Mouse (Mus musculus): Measurements from ENCODE around the gene Cx3cr1. TPM values are rescaled to one million over a fixed set of nuclear protein-coding genes. Genes with fewer than 3 reads are reported as not detected.
A peak's percentile ranks its signal among the peaks of the same experiment; 100 is the strongest.

The Cx3cr1 gene
- polyA plus RNA-seq, 1 experiment from 2014 or later: 3.5 TPM

GRCm38 (mm10) chr9:119994207-119994606, 75.5 kb downstream of the Cx3cr1 start:
- DNase-seq (no peak), ATAC-seq (ENCODE audit: low read depth) (no peak)
- Histone ChIP-seq H3K4me2 (no peak overlapping the region), H3K27ac (no peak overlapping the region), H3K4me1 (replicated peaks) (no peaks in the 10 kb centered on the region), H3K9ac (no peak overlapping the region), H3K9me3 (replicated peaks) (no peaks in the 10 kb centered on the region), H3K27me3 (no peaks in the 10 kb centered on the region), H3K4me3 (replicated peaks) (no peak overlapping the region), H3K36me3 (no peaks in the 10 kb centered on the region)
- 37% methylated on average over 7 of the region's 7 CpGs for WGBS (ENCODE audit: insufficient replicate concordance)

DNA sequence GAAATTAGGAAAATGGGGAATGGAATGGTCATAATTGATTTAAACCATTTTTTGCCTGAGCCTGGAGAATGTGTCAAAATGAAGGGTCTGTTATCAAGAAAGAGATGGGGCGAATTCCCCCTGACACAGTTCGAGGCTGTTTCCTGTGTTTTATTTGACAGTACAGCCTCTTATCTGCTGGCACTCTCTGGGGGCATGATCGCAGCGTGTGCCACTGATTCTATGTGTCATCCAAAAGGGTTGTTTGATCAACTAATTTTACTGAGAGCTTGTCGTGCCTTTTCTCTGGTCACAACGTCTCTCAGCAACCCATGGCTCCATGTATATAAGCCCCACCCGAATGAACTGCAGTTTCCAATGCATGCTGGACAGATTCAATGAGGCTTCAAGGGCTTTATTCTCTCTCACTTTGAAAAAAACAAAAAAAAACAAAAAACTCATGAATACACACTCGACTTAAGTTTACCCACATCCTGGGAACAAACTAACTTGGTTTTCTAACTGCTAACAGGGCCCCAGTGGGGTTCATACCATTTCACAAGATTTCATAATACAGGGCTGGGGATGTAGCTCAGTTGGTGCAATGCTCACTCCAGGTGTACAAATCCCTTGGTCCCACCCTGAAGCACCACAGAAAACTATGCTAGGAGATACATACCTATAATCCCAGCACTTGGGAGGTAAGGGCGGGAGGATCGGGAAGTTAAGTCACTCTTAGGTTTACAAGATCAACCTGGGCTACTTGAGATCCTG, 76.4 kb downstream of the Cx3cr1 start:
- H3K9ac ChIP-seq: no peak overlapping the region
- no peak for ATAC-seq (ENCODE audit: low read depth)
- no peaks in the 10 kb centered on the region for H3K4me1 ChIP-seq (replicated peaks)
- no peaks in the 10 kb centered on the region for H3K36me3 ChIP-seq
- no peak for DNase-seq
- H3K27ac ChIP-seq: no peak overlapping the region
- no peak overlapping the region for H3K4me3 ChIP-seq (replicated peaks)
- no peaks in the 10 kb centered on the region for H3K27me3 ChIP-seq
- H3K9me3 ChIP-seq (replicated peaks): no peaks in the 10 kb centered on the region
- H3K4me2 ChIP-seq: no peak overlapping the region
- 30% methylated on average over 10 of the region's 10 CpGs for WGBS (ENCODE audit: insufficient replicate concordance)

DNA sequence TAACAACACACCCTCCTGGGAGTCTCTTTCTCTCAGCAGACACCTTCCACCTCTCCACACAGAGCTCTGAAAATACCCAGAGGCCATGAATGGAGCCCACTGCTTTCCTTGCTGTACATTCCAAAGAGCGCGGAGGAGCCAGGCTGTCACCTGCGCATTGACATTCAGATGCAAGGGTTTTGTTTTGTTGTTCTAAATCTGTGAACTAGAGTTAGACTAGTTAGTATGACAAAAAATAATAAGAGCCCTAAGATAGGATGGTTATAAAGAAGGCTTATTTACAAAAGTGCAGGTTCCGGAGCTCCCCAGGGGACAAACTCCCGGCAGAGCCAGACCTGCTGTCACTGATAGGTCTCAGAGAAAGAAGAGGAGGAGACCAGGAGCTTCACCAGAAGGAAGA, 78.4 kb downstream of the Cx3cr1 start:
- H3K4me2 ChIP-seq: no peak overlapping the region
- H3K9ac ChIP-seq: no peak overlapping the region
- no peak for DNase-seq
- no peaks in the 10 kb centered on the region for H3K9me3 ChIP-seq (replicated peaks)
- no peak overlapping the region for H3K4me3 ChIP-seq (replicated peaks)
- WGBS (ENCODE audit: insufficient replicate concordance): 43% methylated on average over 5 of the region's 5 CpGs
- H3K27me3 ChIP-seq: no peaks in the 10 kb centered on the region
- no peaks in the 10 kb centered on the region for H3K4me1 ChIP-seq (replicated peaks)
- H3K27ac ChIP-seq: no peak overlapping the region
- H3K36me3 ChIP-seq: no peaks in the 10 kb centered on the region
- no peak for ATAC-seq (ENCODE audit: low read depth)

DNA sequence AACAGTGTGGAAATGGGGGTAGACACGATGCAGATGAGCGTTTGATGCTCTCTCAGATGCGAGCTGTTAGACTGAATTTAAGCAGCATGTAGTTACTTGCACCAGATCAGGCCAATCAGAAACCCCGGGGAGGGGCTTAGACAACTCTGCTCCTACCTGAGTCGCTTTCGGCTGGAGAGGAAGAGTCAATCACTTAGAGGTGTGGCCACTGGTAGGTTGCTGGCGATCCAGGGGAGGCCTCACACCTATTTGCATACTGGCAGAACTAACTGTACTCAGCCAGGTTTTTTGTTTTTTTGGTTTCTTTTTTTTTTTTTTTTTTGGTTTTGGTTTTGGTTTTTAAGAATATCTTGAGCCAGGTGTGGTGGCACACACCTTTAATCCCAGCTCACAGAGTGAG, 81.4 kb downstream of the Cx3cr1 start:
- H3K27ac ChIP-seq: no peak overlapping the region
- no peak overlapping the region for H3K4me3 ChIP-seq (replicated peaks)
- H3K9me3 ChIP-seq (replicated peaks): no peaks in the 10 kb centered on the region
- ATAC-seq (ENCODE audit: low read depth): no peak
- H3K27me3 ChIP-seq: peaks cover 25% of the 10 kb centered on the region
- no peak for DNase-seq
- no peak overlapping the region for H3K4me2 ChIP-seq
- H3K36me3 ChIP-seq: no peaks in the 10 kb centered on the region
- WGBS (ENCODE audit: insufficient replicate concordance): 37% methylated on average over 7 of the region's 7 CpGs
- peaks cover 17% of the 10 kb centered on the region for H3K4me1 ChIP-seq (replicated peaks)
- H3K9ac ChIP-seq: no peak overlapping the region

GRCm38 (mm10) chr9:119985881-119986574, 83.7 kb downstream of the Cx3cr1 start:
- Histone ChIP-seq H3K9me3 (replicated peaks) (no peaks in the 10 kb centered on the region), H3K36me3 (no peaks in the 10 kb centered on the region), H3K4me1 (replicated peaks) (peaks cover 40% of the 10 kb centered on the region), H3K27me3 (peaks cover 42% of the 10 kb centered on the region), H3K4me2 (no peak overlapping the region), H3K9ac (no peak overlapping the region), H3K4me3 (replicated peaks) (no peak overlapping the region), H3K27ac (no peak overlapping the region)
- WGBS (ENCODE audit: insufficient replicate concordance): 71% methylated on average over 10 of the region's 10 CpGs
- ATAC-seq (ENCODE audit: low read depth): no peak
- no peak for DNase-seq

GRCm38 (mm10) chr9:119984536-119985011, 85.1 kb downstream of the Cx3cr1 start, which contains the start of gene Csrnp1:
Csrnp1 (minus strand) TSS chr9:119984658.
- no peak for DNase-seq
- Histone ChIP-seq H3K4me3 (replicated peaks) (peak within 1 kb of the TSS; percentile 68), H3K9ac (peak within 1 kb of the TSS; percentile 73), H3K4me1 (replicated peaks) (peaks cover 53% of the 10 kb centered on the region), H3K4me2 (peak within 1 kb of the TSS; percentile 91), H3K9me3 (replicated peaks) (no peaks in the 10 kb centered on the region), H3K27ac (0 out of 2 replicates have a peak within 1 kb of the TSS, but pooled peaks have one; percentile 11), H3K27me3 (peaks cover 42% of the 10 kb centered on the region), H3K36me3 (no peaks in the 10 kb centered on the region)
- ATAC-seq (ENCODE audit: low read depth): no peak
- WGBS (ENCODE audit: insufficient replicate concordance): 14% methylated on average over 14 of the region's 14 CpGs

- ATAC-seq (ENCODE audit: low read depth): peak; percentile 82
- peaks cover 60% of the 10 kb centered on the region for H3K4me1 ChIP-seq (replicated peaks)
- no peaks in the 10 kb centered on the region for H3K9me3 ChIP-seq (replicated peaks)
- peak overlapping the region; percentile 68 for H3K4me3 ChIP-seq (replicated peaks)
- WGBS (ENCODE audit: insufficient replicate concordance): 2% methylated on average over 79 of the region's 79 CpGs
- 0 out of 2 replicates have a peak overlapping the region, but pooled peaks have one; percentile 11 for H3K27ac ChIP-seq
- no peaks in the 10 kb centered on the region for H3K36me3 ChIP-seq
- H3K9ac ChIP-seq: peak overlapping the region; percentile 73
- DNase-seq: peak; percentile 82
- peak overlapping the region; percentile 91 for H3K4me2 ChIP-seq
- H3K27me3 ChIP-seq: peaks cover 42% of the 10 kb centered on the region
Measured at GRCm38 (mm10) chr9:119983585-119984535, 85.8 kb downstream of the Cx3cr1 start.

DNA sequence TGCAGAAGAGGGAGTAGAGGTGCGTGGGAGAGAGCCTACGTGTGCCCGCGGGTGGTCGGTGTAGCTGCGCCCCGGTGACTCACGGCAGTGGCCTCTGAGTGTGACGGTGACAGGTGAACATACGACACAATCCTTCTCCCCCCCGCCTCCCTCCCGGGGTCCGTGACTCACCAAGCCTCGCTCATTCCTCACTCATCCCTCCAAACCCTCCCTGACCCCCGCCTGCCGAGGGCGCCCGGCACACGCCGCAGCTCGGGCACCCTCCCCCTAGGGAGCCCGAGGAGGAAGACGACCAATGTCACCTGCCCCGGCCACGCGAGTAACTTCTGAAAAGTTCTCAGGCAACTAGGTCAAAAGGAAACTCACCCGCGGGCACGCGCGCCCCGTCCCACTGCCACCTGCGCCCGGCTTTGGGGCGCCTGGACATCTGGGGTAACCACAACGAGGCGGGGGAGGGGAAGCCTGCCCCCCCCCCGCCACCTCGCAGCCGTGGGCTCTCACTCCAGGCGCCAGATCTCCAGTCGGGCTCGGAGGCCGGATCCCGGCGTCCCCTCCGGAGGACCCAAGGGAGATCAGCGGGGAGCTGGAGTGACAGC, 86.6 kb downstream of the Cx3cr1 start:
- under 1% methylated on average over 48 of the region's 48 CpGs for WGBS (ENCODE audit: insufficient replicate concordance)
- Histone ChIP-seq H3K27me3 (peaks cover 42% of the 10 kb centered on the region), H3K9ac (peak overlapping the region; percentile 73), H3K4me2 (peak overlapping the region; percentile 91), H3K36me3 (no peaks in the 10 kb centered on the region), H3K27ac (0 out of 2 replicates have a peak overlapping the region, but pooled peaks have one; percentile 43), H3K4me1 (replicated peaks) (peaks cover 68% of the 10 kb centered on the region), H3K9me3 (replicated peaks) (no peaks in the 10 kb centered on the region), H3K4me3 (replicated peaks) (peak overlapping the region; percentile 68)
- ATAC-seq (ENCODE audit: low read depth) (0 out of 2 replicates have a peak, but pooled peaks have one; percentile 1), DNase-seq (peak; percentile 34)

DNA sequence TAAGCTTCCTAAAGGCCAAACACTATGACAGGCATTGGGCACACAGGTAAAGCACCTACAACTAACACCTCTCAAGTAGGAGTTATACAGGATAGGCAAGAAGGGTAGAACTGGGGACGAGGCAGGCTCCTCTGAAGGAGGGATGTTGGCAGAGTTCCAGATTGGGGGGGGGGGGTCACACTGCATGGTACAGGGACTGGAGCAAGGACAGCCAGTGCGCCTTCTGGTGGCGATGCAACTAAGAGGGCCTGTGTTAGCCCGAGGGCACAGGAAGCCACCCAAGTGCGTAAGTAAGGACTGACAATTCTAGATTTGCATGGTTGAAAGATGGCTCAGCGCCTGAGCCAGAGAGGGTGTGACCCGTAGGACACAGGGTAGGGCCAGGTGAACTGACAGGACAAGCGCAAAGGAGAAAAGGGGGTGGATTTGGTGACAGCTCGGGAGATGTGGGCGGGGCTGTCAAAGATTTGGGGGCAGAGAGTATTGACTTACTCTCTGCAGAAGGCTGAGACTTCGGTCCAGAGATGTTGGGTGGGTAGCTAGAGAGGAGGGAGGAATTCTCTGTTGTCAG, 87.4 kb downstream of the Cx3cr1 start:
- 2% methylated on average over 11 of the region's 11 CpGs for WGBS (ENCODE audit: insufficient replicate concordance)
- Histone ChIP-seq H3K4me1 (replicated peaks) (peaks cover 76% of the 10 kb centered on the region), H3K4me2 (peak overlapping the region; percentile 91)

More for the DNA sequence above, 87.4 kb downstream of the Cx3cr1 start:
- H3K36me3 ChIP-seq: no peaks in the 10 kb centered on the region
- H3K27me3 ChIP-seq: peaks cover 42% of the 10 kb centered on the region
- DNase-seq (peak; percentile 25), ATAC-seq (ENCODE audit: low read depth) (peak; percentile 29)
- peak overlapping the region; percentile 68 for H3K4me3 ChIP-seq (replicated peaks)
- peak overlapping the region; percentile 73 for H3K9ac ChIP-seq
- peak overlapping the region; percentile 90 for H3K27ac ChIP-seq
- no peaks in the 10 kb centered on the region for H3K9me3 ChIP-seq (replicated peaks)
